Mouse (Mus musculus): Measurements from ENCODE around the gene Abca5. TPM values are rescaled to one million over a fixed set of nuclear protein-coding genes. Genes with fewer than 3 reads are reported as not detected.

Abca5 gene
- polyA plus RNA-seq, 1 experiment from 2014 or later: 2.6 TPM

GRCm38 (mm10) chr11:110287694-110288093, 49.8 kb downstream of the Abca5 start:
- Histone ChIP-seq H3K4me1 (no peaks in the 10 kb centered on the region), H3K36me3 (replicated peaks) (no peaks in the 10 kb centered on the region), H3K27ac (no peak overlapping the region), H3K4me3 (no peak overlapping the region), H3K9me3 (no peaks in the 10 kb centered on the region), H3K27me3 (ENCODE audit: poor library complexity, severe bottlenecking) (no peaks in the 10 kb centered on the region)
- 90% methylated on average over 9 of the region's 9 CpGs for WGBS
- DNase-seq (ENCODE audit: extremely low spot score, low spot score): no peak

- H3K27me3 ChIP-seq (ENCODE audit: poor library complexity, severe bottlenecking): no peaks in the 10 kb centered on the region
- no peaks in the 10 kb centered on the region for H3K9me3 ChIP-seq
- DNase-seq (ENCODE audit: extremely low spot score, low spot score): no peak
- H3K27ac ChIP-seq: no peak overlapping the region
- no peak overlapping the region for H3K4me3 ChIP-seq
- no peaks in the 10 kb centered on the region for H3K36me3 ChIP-seq (replicated peaks)
- H3K4me1 ChIP-seq: no peaks in the 10 kb centered on the region
- WGBS: 80% methylated on average over 3 of the region's 3 CpGs
These were observed 51.2 kb downstream of the Abca5 start for GRCm38 (mm10) chr11:110286331-110286730.

DNA sequence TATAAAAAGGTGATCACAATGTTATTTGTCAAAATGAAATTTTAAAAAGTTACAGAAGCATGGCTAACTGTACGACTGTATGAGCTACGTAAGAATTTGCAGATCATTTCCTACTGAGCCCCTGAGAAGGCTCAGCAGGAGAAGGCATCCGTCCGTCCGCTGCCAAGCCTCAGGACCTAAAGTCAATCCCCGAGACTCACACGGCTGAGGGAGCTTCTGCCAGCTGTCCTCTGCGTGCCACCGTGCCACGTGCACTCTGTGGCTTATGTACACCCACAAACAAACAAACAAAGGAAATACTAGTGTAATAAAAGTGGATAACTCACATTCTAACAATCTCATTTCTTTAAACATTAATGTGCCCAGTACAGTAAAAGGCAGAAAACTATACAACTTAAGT, 52.7 kb downstream of the Abca5 start:
- H3K36me3 ChIP-seq (replicated peaks): no peaks in the 10 kb centered on the region
- H3K27me3 ChIP-seq (ENCODE audit: poor library complexity, severe bottlenecking): no peaks in the 10 kb centered on the region
- no peak for DNase-seq (ENCODE audit: extremely low spot score, low spot score)
- no peak overlapping the region for H3K27ac ChIP-seq
- WGBS: 81% methylated on average over 10 of the region's 10 CpGs
- H3K4me3 ChIP-seq: no peak overlapping the region
- H3K4me1 ChIP-seq: no peaks in the 10 kb centered on the region
- H3K9me3 ChIP-seq: no peaks in the 10 kb centered on the region

GRCm38 (mm10) chr11:110284185-110284787, 53.2 kb downstream of the Abca5 start:
- 88% methylated on average over 9 of the region's 9 CpGs for WGBS
- Histone ChIP-seq H3K4me1 (no peaks in the 10 kb centered on the region), H3K36me3 (replicated peaks) (no peaks in the 10 kb centered on the region), H3K27ac (no peak overlapping the region), H3K27me3 (ENCODE audit: poor library complexity, severe bottlenecking) (no peaks in the 10 kb centered on the region), H3K4me3 (no peak overlapping the region), H3K9me3 (no peaks in the 10 kb centered on the region)
- DNase-seq (ENCODE audit: extremely low spot score, low spot score): no peak

- Histone ChIP-seq H3K4me1 (no peaks in the 10 kb centered on the region), H3K4me3 (no peak overlapping the region), H3K36me3 (replicated peaks) (no peaks in the 10 kb centered on the region), H3K9me3 (no peaks in the 10 kb centered on the region), H3K27ac (no peak overlapping the region), H3K27me3 (ENCODE audit: poor library complexity, severe bottlenecking) (no peaks in the 10 kb centered on the region)
- 76% methylated on average over 3 of the region's 3 CpGs for WGBS
- DNase-seq (ENCODE audit: extremely low spot score, low spot score): no peak
These were observed 62.7 kb downstream of the Abca5 start for GRCm38 (mm10) chr11:110274794-110275193.

DNA sequence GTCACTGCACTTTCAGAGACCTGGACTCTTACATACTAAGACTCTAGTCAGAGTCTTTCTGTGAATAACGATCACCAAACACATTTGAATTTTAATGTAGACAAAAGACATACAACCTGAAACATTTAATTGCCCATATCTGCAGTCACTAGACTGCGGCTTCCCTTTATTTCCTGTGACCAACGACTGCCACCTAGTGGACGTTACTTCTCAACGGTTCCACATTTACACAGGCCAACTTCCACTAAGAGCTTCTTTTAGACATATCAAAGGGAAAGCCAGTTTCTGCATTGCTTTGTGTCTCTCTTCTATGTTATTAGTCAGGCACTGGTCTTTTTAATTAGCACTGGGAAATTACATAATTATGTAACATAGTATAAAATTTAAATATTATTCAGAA, 65.8 kb downstream of the Abca5 start:
- Histone ChIP-seq H3K27ac (no peak overlapping the region), H3K4me1 (no peaks in the 10 kb centered on the region), H3K9me3 (no peaks in the 10 kb centered on the region), H3K27me3 (ENCODE audit: poor library complexity, severe bottlenecking) (no peaks in the 10 kb centered on the region), H3K4me3 (no peak overlapping the region), H3K36me3 (replicated peaks) (no peaks in the 10 kb centered on the region)
- peak; percentile 42 for DNase-seq (ENCODE audit: extremely low spot score, low spot score)
- WGBS: 6% methylated on average over 5 of the region's 5 CpGs

GRCm38 (mm10) chr11:110268244-110268844, 69.2 kb downstream of the Abca5 start:
- peak; percentile 89 for DNase-seq (ENCODE audit: extremely low spot score, low spot score)
- WGBS: 52% methylated on average over 8 of the region's 8 CpGs
- Histone ChIP-seq H3K27ac (peak overlapping the region; percentile 48; the same call in 1 of the 2 replicates), H3K9me3 (no peaks in the 10 kb centered on the region), H3K27me3 (ENCODE audit: poor library complexity, severe bottlenecking) (no peaks in the 10 kb centered on the region), H3K36me3 (replicated peaks) (no peaks in the 10 kb centered on the region), H3K4me1 (no peaks in the 10 kb centered on the region), H3K4me3 (no peak overlapping the region)

DNA sequence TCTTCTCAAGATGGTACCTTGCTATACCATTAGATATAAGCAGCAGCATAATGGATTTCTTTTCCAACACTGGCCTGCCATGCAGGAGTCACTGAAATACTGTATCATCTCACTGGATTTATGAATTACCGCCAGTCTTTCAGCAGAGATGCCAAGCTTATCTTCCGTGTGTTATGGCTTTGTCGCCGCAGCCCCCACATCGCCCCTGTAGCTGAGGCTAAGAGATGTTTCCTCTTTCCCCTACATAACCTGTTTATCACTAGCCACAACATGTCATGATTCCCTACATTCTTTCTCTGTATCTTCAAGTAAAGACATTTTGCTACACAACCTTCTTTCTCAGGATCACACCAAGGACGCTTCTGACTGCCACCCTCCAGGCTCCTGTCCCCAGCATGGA, 70.3 kb downstream of the Abca5 start:
- Histone ChIP-seq H3K4me1 (no peaks in the 10 kb centered on the region), H3K27ac (no peak overlapping the region), H3K9me3 (no peaks in the 10 kb centered on the region), H3K27me3 (ENCODE audit: poor library complexity, severe bottlenecking) (no peaks in the 10 kb centered on the region), H3K36me3 (replicated peaks) (no peaks in the 10 kb centered on the region), H3K4me3 (no peak overlapping the region)
- 95% methylated on average over 6 of the region's 6 CpGs for WGBS
- no peak for DNase-seq (ENCODE audit: extremely low spot score, low spot score)

GRCm38 (mm10) chr11:110266757-110267156, 70.8 kb downstream of the Abca5 start:
- H3K27me3 ChIP-seq (ENCODE audit: poor library complexity, severe bottlenecking): no peaks in the 10 kb centered on the region
- no peak overlapping the region for H3K4me3 ChIP-seq
- H3K4me1 ChIP-seq: no peaks in the 10 kb centered on the region
- H3K27ac ChIP-seq: no peak overlapping the region
- 95% methylated on average over 11 of the region's 11 CpGs for WGBS
- no peaks in the 10 kb centered on the region for H3K36me3 ChIP-seq (replicated peaks)
- no peak for DNase-seq (ENCODE audit: extremely low spot score, low spot score)
- no peaks in the 10 kb centered on the region for H3K9me3 ChIP-seq

DNA sequence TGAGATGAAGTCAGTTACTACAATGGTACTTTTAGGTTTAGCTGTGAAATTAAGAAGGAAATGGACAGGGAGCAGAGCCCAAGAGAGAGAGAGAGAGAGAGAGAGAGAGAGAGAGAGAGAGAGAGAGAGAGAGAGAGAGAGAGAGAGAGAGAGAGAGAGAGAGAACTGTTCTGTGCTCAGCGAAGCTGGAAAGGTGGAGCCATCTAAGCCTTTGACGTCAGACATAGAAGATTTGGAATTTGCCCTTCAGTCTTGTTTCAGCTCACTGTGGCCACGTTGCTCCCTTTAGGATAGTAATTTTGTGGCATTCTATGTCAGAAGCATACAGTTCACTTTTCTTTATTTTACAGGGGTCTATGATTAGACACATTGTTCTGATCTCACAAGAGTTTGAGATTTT, 75.6 kb downstream of the Abca5 start:
- peaks cover 4% of the 10 kb centered on the region; the same call in 1 of the 2 replicates for H3K9me3 ChIP-seq
- H3K4me3 ChIP-seq: no peak overlapping the region
- H3K27ac ChIP-seq: no peak overlapping the region
- H3K27me3 ChIP-seq (ENCODE audit: poor library complexity, severe bottlenecking): no peaks in the 10 kb centered on the region
- H3K4me1 ChIP-seq: no peaks in the 10 kb centered on the region
- no peak for DNase-seq (ENCODE audit: extremely low spot score, low spot score)
- no peaks in the 10 kb centered on the region for H3K36me3 ChIP-seq (replicated peaks)
- WGBS: 77% methylated on average over 3 of the region's 3 CpGs

DNA sequence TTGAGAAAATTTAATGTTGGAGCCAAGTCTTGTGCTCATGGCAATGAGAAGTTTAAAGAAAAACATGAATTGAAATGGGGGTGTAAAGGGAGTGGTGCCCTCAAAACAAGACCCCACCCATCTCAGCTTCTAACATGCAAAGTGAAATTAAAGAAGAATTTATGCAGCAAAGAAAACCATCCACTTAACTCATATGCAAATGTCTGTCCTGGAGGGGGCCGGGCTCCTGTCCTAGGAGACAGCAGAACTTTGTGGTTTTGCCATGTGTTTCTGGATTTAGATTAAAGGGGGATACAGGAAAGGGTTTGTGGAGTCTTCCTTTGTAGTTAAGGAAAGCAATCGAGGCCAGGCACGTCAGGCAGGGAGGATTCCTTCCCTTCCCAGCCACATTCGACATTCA, 79.6 kb downstream of the Abca5 start:
- no peak for DNase-seq (ENCODE audit: extremely low spot score, low spot score)
- no peaks in the 10 kb centered on the region for H3K36me3 ChIP-seq (replicated peaks)
- no peaks in the 10 kb centered on the region for H3K4me1 ChIP-seq
- peaks cover 4% of the 10 kb centered on the region; the same call in 1 of the 2 replicates for H3K9me3 ChIP-seq
- H3K27ac ChIP-seq: no peak overlapping the region
- no peak overlapping the region for H3K4me3 ChIP-seq
- 71% methylated on average over 4 of the region's 4 CpGs for WGBS
- no peaks in the 10 kb centered on the region for H3K27me3 ChIP-seq (ENCODE audit: poor library complexity, severe bottlenecking)

GRCm38 (mm10) chr11:110257061-110257460, 80.5 kb downstream of the Abca5 start:
- H3K9me3 ChIP-seq: peaks cover 4% of the 10 kb centered on the region; the same call in 1 of the 2 replicates
- no peaks in the 10 kb centered on the region for H3K27me3 ChIP-seq (ENCODE audit: poor library complexity, severe bottlenecking)
- WGBS: 97% methylated on average over 4 of the region's 4 CpGs
- H3K4me3 ChIP-seq: no peak overlapping the region
- no peak for DNase-seq (ENCODE audit: extremely low spot score, low spot score)
- H3K4me1 ChIP-seq: no peaks in the 10 kb centered on the region
- no peaks in the 10 kb centered on the region for H3K36me3 ChIP-seq (replicated peaks)
- H3K27ac ChIP-seq: no peak overlapping the region

DNA sequence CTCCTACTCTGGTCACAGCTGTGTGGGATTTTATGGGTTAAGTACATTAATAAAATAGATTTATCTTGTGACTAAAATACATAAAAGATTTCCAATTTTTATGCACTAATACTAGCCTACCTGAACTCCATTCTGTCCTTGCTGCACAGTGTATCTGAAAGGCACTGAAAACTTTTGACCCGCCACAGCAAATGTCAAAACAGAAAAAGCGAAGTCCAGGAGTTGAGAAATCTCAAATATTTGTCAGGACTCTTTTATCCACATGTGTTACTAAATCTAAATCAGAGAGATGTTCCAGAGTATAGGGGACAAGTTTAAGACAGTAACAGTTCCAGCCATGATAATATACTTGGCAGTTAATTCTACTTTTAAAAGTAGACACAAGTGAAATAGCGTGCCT, 85.3 kb downstream of the Abca5 start:
- Histone ChIP-seq H3K9me3 (no peaks in the 10 kb centered on the region), H3K27me3 (ENCODE audit: poor library complexity, severe bottlenecking) (no peaks in the 10 kb centered on the region), H3K4me1 (peaks cover 4% of the 10 kb centered on the region; the same call in 1 of the 2 replicates), H3K4me3 (no peak overlapping the region), H3K27ac (no peak overlapping the region), H3K36me3 (replicated peaks) (no peaks in the 10 kb centered on the region)
- WGBS: 86% methylated on average over 3 of the region's 3 CpGs
- no peak for DNase-seq (ENCODE audit: extremely low spot score, low spot score)
